Mouse (Mus musculus): ENCODE data around the gene Ccl4.

DNA sequence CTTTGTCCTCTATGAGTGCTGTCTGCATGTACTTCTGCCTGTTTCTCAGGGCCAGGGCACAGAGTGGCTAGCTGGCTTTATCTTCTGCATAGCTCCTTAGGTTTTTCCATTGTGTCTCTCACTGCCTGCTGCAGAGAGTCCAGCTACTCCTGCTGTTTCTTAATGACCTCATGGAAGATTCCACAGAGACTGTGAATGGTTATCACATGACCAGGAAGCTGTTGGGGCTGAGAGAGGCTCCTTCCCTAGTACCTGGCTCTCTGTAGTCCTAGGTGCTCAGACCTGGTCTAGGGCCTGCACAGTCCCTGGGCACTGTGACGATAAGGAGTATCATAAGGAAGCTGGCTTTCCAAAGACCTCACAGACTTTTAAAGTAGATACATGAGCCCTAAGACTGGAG lies 31.8 kb upstream of the Ccl4 start:
- TF ChIP-seq CTCF (IDR thresholded peaks at IDR 0.05; ENCODE audit: extremely low read depth, insufficient read depth, low read length) (no peak), POLR2A (IDR thresholded peaks at IDR 0.05; ENCODE audit: extremely low read depth, insufficient read depth, low read length) (no peak)

Data from cortical plate, adult 2 months (tissue).